Mouse (Mus musculus) thymus, postnatal 0 days (tissue): ENCODE data around the gene Gabpb2. TPM values are rescaled to one million over a fixed set of nuclear protein-coding genes. Genes with fewer than 3 reads are reported as not detected.

Source experiments
- microRNA-seq: library from miRNA; unstranded; fragments of <30 nt; microRNA quantifications from one replicate; pipeline ENCODE4, GENCODE M21; 2016; ENCODE audit warnings: borderline number of aligned reads
- polyA plus RNA-seq: library from polyadenylated mRNA; unstranded; fragments of >200 nt; fragmentation: Nextera tagmentation; extraction: Ambion mirVana; gene quantifications from 2 replicates; pipeline ENCODE4 v1.2.1, GENCODE M21; 2015

Gene Gabpb2
- polyA plus RNA-seq, 1 experiment from 2014 or later, result 13.8 TPM

Small RNA genes within 50 kb of the gene (microRNA-seq; reads per million reads assigned to microRNA genes)
- not detected for gene Mir8099-1

Other genes starting within 250 kb of the Gabpb2 start
- 18.4 and 21.6 TPM in 2 replicates for gene Pi4kb, start 243.2 kb downstream of the Gabpb2 start, polyA plus RNA-seq
- gene Zfp687, start 202.5 kb downstream of the Gabpb2 start, polyA plus RNA-seq, result 16.7 and 18.4 TPM in 2 replicates
- gene Psmd4, start 175.3 kb downstream of the Gabpb2 start, polyA plus RNA-seq, result 310 and 313 TPM in 2 replicates
- 19.9 and 22.6 TPM in 2 replicates for gene Pip5k1a, start 111.0 kb downstream of the Gabpb2 start, polyA plus RNA-seq
- gene Vps72, start 106.9 kb downstream of the Gabpb2 start, polyA plus RNA-seq, result 86.1 and 93.6 TPM in 2 replicates
- 1.6 and 1.8 TPM in 2 replicates for gene Tmod4, start 93.4 kb downstream of the Gabpb2 start, polyA plus RNA-seq
- gene Scnm1, start 83.9 kb downstream of the Gabpb2 start, polyA plus RNA-seq, result 77.4 and 81.3 TPM in 2 replicates
- 21.1 and 23.4 TPM in 2 replicates for gene Lysmd1, start 83.8 kb downstream of the Gabpb2 start, polyA plus RNA-seq
- gene Tnfaip8l2, start 75.6 kb downstream of the Gabpb2 start, polyA plus RNA-seq, result 39.0 and 41.2 TPM in 2 replicates
- gene Sema6c, start 57.5 kb downstream of the Gabpb2 start, polyA plus RNA-seq, result 1.1 and 1.4 TPM in 2 replicates
- 167 and 178 TPM in 2 replicates for gene Cdc42se1, start 10.8 kb upstream of the Gabpb2 start, polyA plus RNA-seq
- 14.0 and 15.7 TPM in 2 replicates for gene Mllt11, start 14.3 kb upstream of the Gabpb2 start, polyA plus RNA-seq
- 0.32 and 0.39 TPM in 2 replicates for gene Gm128, start 23.7 kb upstream of the Gabpb2 start, polyA plus RNA-seq
- 0.35 and 0.40 TPM in 2 replicates for gene Bnipl, start 33.3 kb upstream of the Gabpb2 start, polyA plus RNA-seq
- gene Mindy1, start 63.4 kb upstream of the Gabpb2 start, polyA plus RNA-seq, result 20.1 and 22.8 TPM in 2 replicates
- 9.0 and 10.1 TPM in 2 replicates for gene Prune1, start 64.2 kb upstream of the Gabpb2 start, polyA plus RNA-seq
- 0.50 and 0.73 TPM in 2 replicates for gene Anxa9, start 89.3 kb upstream of the Gabpb2 start, polyA plus RNA-seq
- gene Cers2, start 96.9 kb upstream of the Gabpb2 start, polyA plus RNA-seq, result 120 and 126 TPM in 2 replicates
- 22.6 and 23.8 TPM in 2 replicates for gene Setdb1, start 139.3 kb upstream of the Gabpb2 start, polyA plus RNA-seq
- gene 4930558C23Rik, start 184.9 kb upstream of the Gabpb2 start, polyA plus RNA-seq, result not detected in 2 replicates
- 19.7 and 20.2 TPM in 2 replicates for gene Arnt, start 216.5 kb upstream of the Gabpb2 start, polyA plus RNA-seq